Mouse (Mus musculus): ENCODE data around the gene Aox1. TPM values are rescaled to one million over a fixed set of nuclear protein-coding genes. Genes with fewer than 3 reads are reported as not detected.

Aox1 gene
- polyA plus RNA-seq, 1 experiment from 2014 or later = 0.26 TPM

- Histone ChIP-seq H3K36me3 (no peaks in the 10 kb centered on the region), H3K27ac (replicated peaks) (no peak overlapping the region), H3K4me3 (no peak overlapping the region), H3K4me1 (replicated peaks) (no peaks in the 10 kb centered on the region), H3K4me2 (no peak overlapping the region), H3K9me3 (no peaks in the 10 kb centered on the region), H3K9ac (no peak overlapping the region), H3K27me3 (no peaks in the 10 kb centered on the region)
- WGBS = 87% methylated on average over 6 of the region's 6 CpGs
- ATAC-seq (ENCODE audit: low FRiP score, low read depth) = no peak
Observed at GRCm38 (mm10) chr1:58069181-58069580, 39.5 kb downstream of the Aox1 start.

- no peaks in the 10 kb centered on the region for H3K4me1 ChIP-seq (replicated peaks)
- H3K36me3 ChIP-seq = no peaks in the 10 kb centered on the region
- H3K4me2 ChIP-seq = no peak overlapping the region
- no peak overlapping the region for H3K27ac ChIP-seq (replicated peaks)
- H3K4me3 ChIP-seq = no peak overlapping the region
- ATAC-seq (ENCODE audit: low FRiP score, low read depth) = no peak
- H3K9ac ChIP-seq = no peak overlapping the region
- H3K9me3 ChIP-seq = no peaks in the 10 kb centered on the region
- H3K27me3 ChIP-seq = no peaks in the 10 kb centered on the region
- 88% methylated on average over 11 of the region's 11 CpGs for WGBS
Observed at GRCm38 (mm10) chr1:58070091-58070490, 40.4 kb downstream of the Aox1 start.

GRCm38 (mm10) chr1:58071006-58071405 is 41.3 kb downstream of the Aox1 start:
- Histone ChIP-seq H3K27me3 (no peaks in the 10 kb centered on the region), H3K9me3 (no peaks in the 10 kb centered on the region), H3K4me1 (replicated peaks) (no peaks in the 10 kb centered on the region)

GRCm38 (mm10) chr1:58071509-58071908 is 41.8 kb downstream of the Aox1 start:
- no peak overlapping the region for H3K4me3 ChIP-seq
- no peak for ATAC-seq (ENCODE audit: low FRiP score, low read depth)
- H3K36me3 ChIP-seq = no peaks in the 10 kb centered on the region
- H3K4me2 ChIP-seq = no peak overlapping the region
- H3K4me1 ChIP-seq (replicated peaks) = no peaks in the 10 kb centered on the region
- no peak overlapping the region for H3K9ac ChIP-seq
- H3K27ac ChIP-seq (replicated peaks) = no peak overlapping the region
- H3K27me3 ChIP-seq = no peaks in the 10 kb centered on the region
- H3K9me3 ChIP-seq = no peaks in the 10 kb centered on the region
- WGBS = 91% methylated on average over 1 of the region's 1 CpGs

More at GRCm38 (mm10) chr1:58071006-58071405, 41.3 kb downstream of the Aox1 start:
- H3K36me3 ChIP-seq = no peaks in the 10 kb centered on the region
- no peak for ATAC-seq (ENCODE audit: low FRiP score, low read depth)
- H3K9ac ChIP-seq = no peak overlapping the region
- no peak overlapping the region for H3K4me3 ChIP-seq
- 86% methylated on average over 9 of the region's 9 CpGs for WGBS
- no peak overlapping the region for H3K4me2 ChIP-seq
- no peak overlapping the region for H3K27ac ChIP-seq (replicated peaks)

- ATAC-seq (ENCODE audit: low FRiP score, low read depth) = no peak
- H3K4me3 ChIP-seq = no peak overlapping the region
- 67% methylated on average over 2 of the region's 2 CpGs for WGBS
- no peaks in the 10 kb centered on the region for H3K4me1 ChIP-seq (replicated peaks)
- no peaks in the 10 kb centered on the region for H3K27me3 ChIP-seq
- H3K36me3 ChIP-seq = no peaks in the 10 kb centered on the region
- H3K9ac ChIP-seq = no peak overlapping the region
- no peak overlapping the region for H3K27ac ChIP-seq (replicated peaks)
- no peak overlapping the region for H3K4me2 ChIP-seq
- H3K9me3 ChIP-seq = no peaks in the 10 kb centered on the region
Observed at GRCm38 (mm10) chr1:58072416-58072815, 42.7 kb downstream of the Aox1 start.

GRCm38 (mm10) chr1:58072991-58073730 is 43.4 kb downstream of the Aox1 start:
- ATAC-seq (ENCODE audit: low FRiP score, low read depth) = no peak
- H3K4me2 ChIP-seq = no peak overlapping the region
- WGBS = 78% methylated on average over 12 of the region's 12 CpGs
- H3K27ac ChIP-seq (replicated peaks) = no peak overlapping the region
- H3K4me3 ChIP-seq = no peak overlapping the region
- H3K4me1 ChIP-seq (replicated peaks) = no peaks in the 10 kb centered on the region
- H3K27me3 ChIP-seq = no peaks in the 10 kb centered on the region
- H3K9ac ChIP-seq = no peak overlapping the region
- no peaks in the 10 kb centered on the region for H3K36me3 ChIP-seq
- no peaks in the 10 kb centered on the region for H3K9me3 ChIP-seq

- no peaks in the 10 kb centered on the region for H3K36me3 ChIP-seq
- H3K27me3 ChIP-seq = no peaks in the 10 kb centered on the region
- no peaks in the 10 kb centered on the region for H3K9me3 ChIP-seq
- no peak overlapping the region for H3K27ac ChIP-seq (replicated peaks)
- no peak overlapping the region for H3K9ac ChIP-seq
- H3K4me1 ChIP-seq (replicated peaks) = no peaks in the 10 kb centered on the region
- no peak for ATAC-seq (ENCODE audit: low FRiP score, low read depth)
- 96% methylated on average over 2 of the region's 2 CpGs for WGBS
- H3K4me3 ChIP-seq = no peak overlapping the region
- H3K4me2 ChIP-seq = no peak overlapping the region
Observed at GRCm38 (mm10) chr1:58074266-58074665, 44.5 kb downstream of the Aox1 start.

- H3K9ac ChIP-seq = no peak overlapping the region
- H3K4me3 ChIP-seq = no peak overlapping the region
- no peaks in the 10 kb centered on the region for H3K9me3 ChIP-seq
- H3K4me2 ChIP-seq = no peak overlapping the region
- no peak overlapping the region for H3K27ac ChIP-seq (replicated peaks)
- H3K27me3 ChIP-seq = no peaks in the 10 kb centered on the region
- H3K4me1 ChIP-seq (replicated peaks) = no peaks in the 10 kb centered on the region
- ATAC-seq (ENCODE audit: low FRiP score, low read depth) = no peak
- H3K36me3 ChIP-seq = no peaks in the 10 kb centered on the region
Observed at GRCm38 (mm10) chr1:58077882-58078281, 48.2 kb downstream of the Aox1 start.

- Histone ChIP-seq H3K9me3 (no peaks in the 10 kb centered on the region), H3K4me1 (replicated peaks) (no peaks in the 10 kb centered on the region), H3K27me3 (no peaks in the 10 kb centered on the region), H3K4me2 (no peak overlapping the region), H3K4me3 (no peak overlapping the region), H3K27ac (replicated peaks) (no peak overlapping the region), H3K36me3 (no peaks in the 10 kb centered on the region), H3K9ac (no peak overlapping the region)
- ATAC-seq (ENCODE audit: low FRiP score, low read depth) = no peak
- WGBS = 92% methylated on average over 7 of the region's 7 CpGs
Observed at GRCm38 (mm10) chr1:58078390-58078789, 48.7 kb downstream of the Aox1 start.

GRCm38 (mm10) chr1:58079689-58080088 is 50.0 kb downstream of the Aox1 start:
- Histone ChIP-seq H3K9ac (no peak overlapping the region), H3K27me3 (no peaks in the 10 kb centered on the region), H3K4me1 (replicated peaks) (no peaks in the 10 kb centered on the region), H3K36me3 (no peaks in the 10 kb centered on the region), H3K27ac (replicated peaks) (no peak overlapping the region), H3K4me2 (no peak overlapping the region), H3K9me3 (no peaks in the 10 kb centered on the region), H3K4me3 (no peak overlapping the region)
- no peak for ATAC-seq (ENCODE audit: low FRiP score, low read depth)
- WGBS = 95% methylated on average over 5 of the region's 5 CpGs

- Histone ChIP-seq H3K4me3 (no peak overlapping the region), H3K9ac (no peak overlapping the region), H3K4me1 (replicated peaks) (no peaks in the 10 kb centered on the region), H3K9me3 (no peaks in the 10 kb centered on the region), H3K36me3 (no peaks in the 10 kb centered on the region), H3K27ac (replicated peaks) (no peak overlapping the region), H3K27me3 (no peaks in the 10 kb centered on the region), H3K4me2 (no peak overlapping the region)
- ATAC-seq (ENCODE audit: low FRiP score, low read depth) = no peak
- WGBS = 91% methylated on average over 4 of the region's 4 CpGs
Observed at GRCm38 (mm10) chr1:58080446-58080845, 50.7 kb downstream of the Aox1 start.

- 88% methylated on average over 5 of the region's 5 CpGs for WGBS
- Histone ChIP-seq H3K9me3 (no peaks in the 10 kb centered on the region), H3K36me3 (no peaks in the 10 kb centered on the region), H3K27ac (replicated peaks) (no peak overlapping the region), H3K4me1 (replicated peaks) (no peaks in the 10 kb centered on the region), H3K4me3 (no peak overlapping the region), H3K4me2 (no peak overlapping the region), H3K9ac (no peak overlapping the region), H3K27me3 (no peaks in the 10 kb centered on the region)
- ATAC-seq (ENCODE audit: low FRiP score, low read depth) = no peak
Observed at GRCm38 (mm10) chr1:58081356-58081755, 51.6 kb downstream of the Aox1 start.

GRCm38 (mm10) chr1:58089316-58089715 is 59.6 kb downstream of the Aox1 start:
- Histone ChIP-seq H3K9me3 (no peaks in the 10 kb centered on the region), H3K4me2 (no peak overlapping the region), H3K4me1 (replicated peaks) (no peaks in the 10 kb centered on the region), H3K4me3 (no peak overlapping the region), H3K36me3 (no peaks in the 10 kb centered on the region), H3K27ac (replicated peaks) (no peak overlapping the region), H3K9ac (no peak overlapping the region), H3K27me3 (no peaks in the 10 kb centered on the region)
- 62% methylated on average over 5 of the region's 5 CpGs for WGBS
- ATAC-seq (ENCODE audit: low FRiP score, low read depth) = no peak
